Mouse (Mus musculus) C2C12 (cell line): ENCODE data around the gene Lmo7.

Experiments
- CTCF ChIP-seq: IDR thresholded peaks from one replicate; pipeline ENCODE4 v1.5.1; 2011; ENCODE audit not compliant: control insufficient read depth, insufficient read depth, insufficient read length
- MYOD1 ChIP-seq: IDR thresholded peaks from one replicate; pipeline ENCODE4 v1.6.1; 2011; ENCODE audit warnings: low read depth; ENCODE audit not compliant: control insufficient read depth, insufficient read length

GRCm38 (mm10) chr14:101771756-101772155 lies 42.0 kb downstream of the Lmo7 start:
- no peak for TF ChIP-seq CTCF
- no peak for TF ChIP-seq MYOD1
